Mouse (Mus musculus) MEL (cell line): ENCODE measurements at regions not wholly inside any gene's neighbourhood (a gene's known extent, or its start where the extent isn't known, plus 50 kb on each side); places are given as distances from the start of the nearest gene placed in this dataset.

Source experiments
- DNase-seq: peaks from one replicate; pipeline ENCODE4 v3.0.0; 2011; ENCODE audit warnings: low read depth, low spot score
- H3K27ac ChIP-seq: 2 replicates; pipeline ENCODE4 v1.5.1; 2012; ENCODE audit warnings: low read depth, mild to moderate bottlenecking, control low read depth, low read length, moderate library complexity; ENCODE audit not compliant: control insufficient read depth
- H3K27me3 ChIP-seq, 2 experiments: fragments of 150-350 bp in 1 of 2; sonication (generic) in 1 of 2; 2 replicates each; pipeline ENCODE4 v1.6.1; 2012; ENCODE audit warnings: low read length in 2 of 2, mild to moderate bottlenecking in 2 of 2, improper control_type of control experiment in 1 of 2, moderate library complexity in 1 of 2; ENCODE audit not compliant: insufficient read depth in 2 of 2, control insufficient read depth in 1 of 2
- H3K36me3 ChIP-seq, 2 experiments: 2 replicates each; pipeline ENCODE4 v1.6.1; 2012 to 2014; ENCODE audit warnings: low read length in 2 of 2, improper control_type of control experiment in 1 of 2, inconsistent platforms in 1 of 2, mild to moderate bottlenecking in 1 of 2; ENCODE audit not compliant: insufficient read depth in 2 of 2, control insufficient read depth in 1 of 2
- H3K4me1 ChIP-seq, 2 experiments: fragments of 150-350 bp in 1 of 2; sonication (generic) in 1 of 2; 2 replicates each; pipeline ENCODE4 v1.6.1; 2012; ENCODE audit warnings: low read length in 2 of 2, improper control_type of control experiment in 1 of 2, mild to moderate bottlenecking in 1 of 2; ENCODE audit not compliant: insufficient read depth in 2 of 2, control insufficient read depth in 1 of 2
- H3K4me3 ChIP-seq, 2 experiments: fragments of 150-350 bp in 1 of 2; sonication (generic) in 1 of 2; 2 replicates each; pipeline ENCODE4 v1.5.1; 2012; ENCODE audit warnings: low read depth in 2 of 2, low read length in 2 of 2, mild to moderate bottlenecking in 2 of 2, moderate library complexity in 2 of 2, control low read depth in 1 of 2, improper control_type of control experiment in 1 of 2; ENCODE audit not compliant: control insufficient read depth in 1 of 2, insufficient read depth in 1 of 2
- H3K79me2 ChIP-seq: 2 replicates; pipeline ENCODE4 v1.6.1; 2012; ENCODE audit warnings: mild to moderate bottlenecking, low read length, moderate library complexity; ENCODE audit not compliant: control insufficient read depth, poor library complexity, insufficient read depth
- H3K9ac ChIP-seq: 2 replicates; pipeline ENCODE4 v1.6.1; 2012; ENCODE audit warnings: low read depth, mild to moderate bottlenecking, control low read depth, low read length, moderate library complexity; ENCODE audit not compliant: control insufficient read depth, poor library complexity, severe bottlenecking
- H3K9me3 ChIP-seq: fragments of 150-350 bp; sonication (generic); replicated peaks from 2 replicates; pipeline ENCODE4 v1.6.1; 2012; ENCODE audit warnings: mild to moderate bottlenecking, low read length, improper control_type of control experiment, moderate library complexity; ENCODE audit not compliant: insufficient read depth
- CHD1 ChIP-seq: IDR thresholded peaks from 2 replicates; pipeline ENCODE4 v1.6.1; 2012; ENCODE audit warnings: low read depth, mild to moderate bottlenecking, inconsistent platforms, low read length, improper control_type of control experiment
- E2F4 ChIP-seq: IDR thresholded peaks from 2 replicates; pipeline ENCODE4 v1.6.1; 2011; ENCODE audit warnings: low read depth, low read length, improper control_type of control experiment, borderline replicate concordance
- ELF1 ChIP-seq: IDR thresholded peaks from 2 replicates; pipeline ENCODE4 v1.6.1; 2014; ENCODE audit warnings: low read depth, mild to moderate bottlenecking, inconsistent platforms, low read length, improper control_type of control experiment, moderate library complexity
- ETS1 ChIP-seq: IDR thresholded peaks from 2 replicates; pipeline ENCODE4 v1.6.1; 2012; ENCODE audit warnings: low read depth, mild to moderate bottlenecking, inconsistent platforms, low read length, improper control_type of control experiment, moderate library complexity
- MAFK ChIP-seq: IDR thresholded peaks from 2 replicates; pipeline ENCODE4 v1.6.1; 2011; ENCODE audit warnings: low read depth, mild to moderate bottlenecking, low read length, improper control_type of control experiment, borderline replicate concordance
- MAX ChIP-seq: IDR thresholded peaks from 2 replicates; pipeline ENCODE4 v1.6.1; 2011; ENCODE audit warnings: low read length, improper control_type of control experiment
- MEF2A ChIP-seq: IDR thresholded peaks from 2 replicates; pipeline ENCODE4 v1.6.1; 2014; ENCODE audit warnings: low read depth, mild to moderate bottlenecking, inconsistent platforms, low read length, improper control_type of control experiment; ENCODE audit not compliant: poor library complexity, insufficient replicate concordance, severe bottlenecking; ENCODE audit errors: extremely low read depth
- MXI1 ChIP-seq: IDR thresholded peaks from 2 replicates; pipeline ENCODE4 v1.6.1; 2011; ENCODE audit warnings: mild to moderate bottlenecking, low read depth, low read length, improper control_type of control experiment
- MYC ChIP-seq: IDR thresholded peaks from 2 replicates; pipeline ENCODE4 v1.6.1; 2011; ENCODE audit warnings: low read depth, mild to moderate bottlenecking, low read length, improper control_type of control experiment, moderate library complexity
- NELFE ChIP-seq: IDR thresholded peaks from 2 replicates; pipeline ENCODE4 v1.6.1; 2011; ENCODE audit warnings: low read depth, low read length, improper control_type of control experiment
- NRF1 ChIP-seq: IDR thresholded peaks from 2 replicates; pipeline ENCODE4 v1.6.1; 2014; ENCODE audit warnings: low read depth, mild to moderate bottlenecking, inconsistent platforms, low read length, improper control_type of control experiment, moderate library complexity; ENCODE audit not compliant: poor library complexity, insufficient read depth, severe bottlenecking
- POLR2A ChIP-seq, 2 experiments: IDR thresholded peaks; 2 replicates each; pipeline ENCODE4 v1.6.1; 2011 to 2012; ENCODE audit warnings: low read length in 2 of 2, mild to moderate bottlenecking in 2 of 2, control low read depth in 1 of 2, improper control_type of control experiment in 1 of 2, low read depth in 1 of 2, moderate library complexity in 1 of 2; ENCODE audit not compliant: control insufficient read depth in 1 of 2, insufficient read depth in 1 of 2, poor library complexity in 1 of 2
- POLR2AphosphoS5 ChIP-seq: IDR thresholded peaks from 2 replicates; pipeline ENCODE4 v1.6.1; 2012; ENCODE audit warnings: low read depth, borderline replicate concordance, mild to moderate bottlenecking, inconsistent platforms, low read length, moderate library complexity, mixed read lengths
- RCOR1 ChIP-seq: IDR thresholded peaks from 2 replicates; pipeline ENCODE4 v1.6.1; 2012; ENCODE audit warnings: low read depth, mild to moderate bottlenecking, inconsistent platforms, low read length, improper control_type of control experiment
- SIN3A ChIP-seq: IDR thresholded peaks from 2 replicates; pipeline ENCODE4 v1.6.1; 2012; ENCODE audit warnings: low read length, improper control_type of control experiment, inconsistent platforms
- TAL1 ChIP-seq: IDR thresholded peaks from 2 replicates; pipeline ENCODE4 v1.6.1; 2012; ENCODE audit warnings: mild to moderate bottlenecking, inconsistent platforms, low read length, moderate library complexity, mixed read lengths
- TCF12 ChIP-seq: IDR thresholded peaks from 2 replicates; pipeline ENCODE4 v1.6.1; 2014; ENCODE audit warnings: low read depth, mild to moderate bottlenecking, inconsistent platforms, low read length, improper control_type of control experiment, moderate library complexity
- UBTF ChIP-seq: IDR thresholded peaks from 2 replicates; pipeline ENCODE4 v1.6.1; 2012; ENCODE audit warnings: low read depth, mild to moderate bottlenecking, inconsistent platforms, low read length, improper control_type of control experiment, moderate library complexity, borderline replicate concordance; ENCODE audit not compliant: insufficient read depth
- USF1 ChIP-seq: IDR thresholded peaks from 2 replicates; pipeline ENCODE4 v1.6.1; 2014; ENCODE audit warnings: low read depth, mild to moderate bottlenecking, inconsistent platforms, low read length, improper control_type of control experiment, moderate library complexity
- USF2 ChIP-seq, 2 experiments: IDR thresholded peaks; 2 replicates each; pipeline ENCODE4 v1.6.1; 2011 to 2012; ENCODE audit warnings: improper control_type of control experiment in 2 of 2, low read length in 2 of 2, borderline replicate concordance in 1 of 2, inconsistent platforms in 1 of 2, low read depth in 1 of 2, mild to moderate bottlenecking in 1 of 2; ENCODE audit not compliant: insufficient read depth in 1 of 2
- ZC3H11A ChIP-seq: IDR thresholded peaks from 2 replicates; pipeline ENCODE4 v1.6.1; 2012; ENCODE audit warnings: low read depth, mild to moderate bottlenecking, inconsistent platforms, low read length, improper control_type of control experiment

DNA sequence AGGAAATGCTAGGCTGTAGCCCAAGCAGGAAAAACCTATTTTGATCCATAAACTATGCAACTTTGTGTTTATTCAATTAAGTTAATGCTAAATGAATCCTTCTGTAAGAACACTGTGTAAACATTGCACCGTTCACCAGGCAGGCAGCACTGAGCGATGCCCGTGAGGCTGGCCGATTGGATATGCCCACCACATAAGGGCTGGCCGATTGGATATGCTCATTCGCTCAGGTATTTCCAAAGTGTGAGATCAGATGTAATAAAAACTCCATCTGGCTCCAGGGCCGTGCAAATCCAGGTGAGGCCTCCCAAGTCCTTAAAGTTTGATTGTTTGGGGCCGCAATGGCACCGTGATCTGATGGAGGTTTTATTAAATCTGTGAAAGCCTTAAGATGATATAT lies 288.2 kb upstream of the Veph1 start:
- Histone ChIP-seq H3K4me1 (no peaks in the 10 kb centered on the region), H3K79me2 (no peaks in the 10 kb centered on the region), H3K4me3 (no peak overlapping the region), H3K27me3 (peaks cover 1 to 2% of the 10 kb centered on the region in 2 experiments; a peak in 3 of 4 replicates), H3K36me3 (no peaks in the 10 kb centered on the region), H3K9me3 (no peaks in the 10 kb centered on the region), H3K27ac (no peak overlapping the region), H3K9ac (no peak overlapping the region)
- DNase-seq, result no peak
- no peak for TF ChIP-seq TCF12
- TF ChIP-seq NELFE, result no peak
- no peak for TF ChIP-seq MAFK
- TF ChIP-seq TAL1, result no peak
- no peak for TF ChIP-seq MXI1
- no peak for TF ChIP-seq ELF1
- TF ChIP-seq CHD1, result no peak
- no peak for TF ChIP-seq POLR2A (IDR thresholded peaks at IDR 0.05; ENCODE audit: control insufficient read depth in 1 of 2, insufficient read depth in 1 of 2, low read depth in 1 of 2, low read length in 2 of 2, poor library complexity in 1 of 2)
- TF ChIP-seq USF2 (IDR thresholded peaks at IDR 0.05; ENCODE audit: borderline replicate concordance in 1 of 2, insufficient read depth in 1 of 2, low read depth in 1 of 2, low read length in 2 of 2), result no peak
- TF ChIP-seq POLR2AphosphoS5, result no peak
- no peak for TF ChIP-seq NRF1
- no peak for TF ChIP-seq SIN3A
- no peak for TF ChIP-seq MYC
- TF ChIP-seq USF1, result no peak
- no peak for TF ChIP-seq MEF2A
- no peak for TF ChIP-seq ETS1

DNA sequence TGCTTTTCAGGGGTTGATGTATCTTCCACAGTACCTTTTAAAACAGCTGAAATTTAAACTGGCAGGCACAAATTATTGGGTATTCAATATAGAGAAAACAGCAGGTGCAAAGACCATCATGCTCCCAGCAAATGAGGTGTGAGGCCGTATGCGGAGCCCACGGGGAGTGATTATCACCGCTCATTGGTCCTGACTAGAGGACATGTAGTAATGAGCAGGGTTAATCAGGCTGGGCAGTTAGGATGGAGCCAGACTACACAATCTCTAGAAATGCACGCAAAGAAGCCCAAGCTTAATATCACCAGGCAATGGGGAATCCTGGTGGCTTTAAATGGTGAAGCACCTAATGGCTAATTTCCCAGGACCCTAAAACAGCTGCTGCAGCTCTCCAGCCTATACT lies 287.5 kb upstream of the Veph1 start:
- Histone ChIP-seq H3K9ac (no peak overlapping the region), H3K79me2 (no peaks in the 10 kb centered on the region), H3K9me3 (no peaks in the 10 kb centered on the region), H3K4me3 (no peak overlapping the region), H3K36me3 (no peaks in the 10 kb centered on the region), H3K27ac (no peak overlapping the region), H3K4me1 (no peaks in the 10 kb centered on the region), H3K27me3 (peaks cover 0 to 2% of the 10 kb centered on the region in 2 experiments; a peak in 2 of 4 replicates)
- TF ChIP-seq ZC3H11A (no peak), ELF1 (no peak), UBTF (no peak), USF1 (no peak), E2F4 (no peak), SIN3A (no peak), RCOR1 (no peak), MAFK (no peak), MAX (no peak), USF2 (IDR thresholded peaks at IDR 0.05; ENCODE audit: borderline replicate concordance in 1 of 2, insufficient read depth in 1 of 2, low read depth in 1 of 2, low read length in 2 of 2) (no peak)
- DNase-seq, result no peak
